Mouse (Mus musculus) bone marrow, adult 2 months (tissue): ENCODE measurements around the gene Cmtm5. TPM values are rescaled to one million over a fixed set of nuclear protein-coding genes. Genes with fewer than 3 reads are reported as not detected.
"Not testable (repeated sequence)": the region's sequence is repeated elsewhere in the genome, so short reads cannot be mapped to it uniquely, and the experiment has no call there.

Experiments used
- H3K27ac ChIP-seq: fragments of 200-500 bp; 2 replicates; pipeline ENCODE4 v1.5.1; 2012; ENCODE audit warnings: low read depth, mild to moderate bottlenecking, control low read depth, inconsistent platforms, low read length; ENCODE audit not compliant: control insufficient read depth, poor library complexity, insufficient read depth
- H3K4me1 ChIP-seq: fragments of 200-500 bp; 2 replicates; pipeline ENCODE4 v1.6.1; 2011; ENCODE audit warnings: low read length; ENCODE audit not compliant: control insufficient read depth, insufficient read depth
- H3K4me3 ChIP-seq: fragments of 200-500 bp; replicated peaks from 2 replicates; pipeline ENCODE3; 2011; ENCODE audit warnings: mild to moderate bottlenecking, low read depth, low read length, control low read depth; ENCODE audit not compliant: control insufficient read depth
- CTCF ChIP-seq: fragments of 200-500 bp; IDR thresholded peaks from 2 replicates; pipeline ENCODE4 v1.5.1; 2011; ENCODE audit warnings: low read length, control low read depth; ENCODE audit not compliant: control insufficient read depth, insufficient read depth
- POLR2A ChIP-seq: fragments of 200-500 bp; IDR thresholded peaks from 2 replicates; pipeline ENCODE4 v1.6.1; 2011; ENCODE audit warnings: low read depth, mild to moderate bottlenecking, control low read depth, low read length, borderline replicate concordance; ENCODE audit not compliant: control insufficient read depth
- WGBS: fragments of 180-500 bp; shearing (Covaris S2); methylation state at CpG from one replicate; pipeline ENCODE4 v1.1.7; 2018; 5-methylcytosine and 5-hydroxymethylcytosine counted together
- polyA plus RNA-seq: library from polyadenylated mRNA; stranded (reverse); fragments of >200 nt; gene quantifications from 2 replicates; pipeline ENCODE4 v1.2.4, GENCODE M21; 2011; ENCODE audit warnings: low replicate concordance; ENCODE audit not compliant: missing spikeins, insufficient read depth, insufficient read length

The Cmtm5 gene
- polyA plus RNA-seq, 1 experiment = not detected

GRCm38 (mm10) chr14:54974068-54974791 is 38.2 kb downstream of the Cmtm5 start:
- no peak for TF ChIP-seq CTCF
- no peak for TF ChIP-seq POLR2A
- WGBS = 73% methylated on average over 6 of the region's 6 CpGs
- H3K4me1 ChIP-seq = no peaks in the 10 kb centered on the region
- no peak overlapping the region for H3K27ac ChIP-seq
- no peak overlapping the region for H3K4me3 ChIP-seq

DNA sequence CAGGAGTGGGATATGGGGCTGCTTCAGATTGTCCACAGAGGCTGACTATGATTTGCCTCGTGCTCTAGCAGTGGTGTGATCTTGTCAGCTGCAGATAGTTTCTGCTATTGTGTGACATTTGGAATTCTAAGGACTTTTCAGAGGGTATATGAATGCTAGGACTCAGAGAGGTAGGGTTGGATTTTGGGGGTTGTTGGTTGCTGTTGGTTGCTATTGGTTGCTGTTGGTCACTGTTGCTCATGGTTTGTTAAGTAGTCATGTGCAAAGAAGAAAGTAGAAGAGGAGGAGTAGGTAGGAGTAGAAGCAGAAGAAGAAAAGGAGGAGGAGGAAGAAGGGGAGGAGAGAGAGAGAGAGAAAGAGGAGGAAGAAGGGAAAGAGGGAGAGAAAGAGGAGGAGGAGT is 40.6 kb downstream of the Cmtm5 start, which contains the start of gene Gm17428:
TSS of gene Gm17428 (plus strand) at position 301 of the 400 bp plus-strand sequence.
- 51% methylated on average over 1 of the region's 1 CpGs for WGBS
- Histone ChIP-seq H3K4me3 (no peak within 1 kb of the TSS), H3K27ac (no peak within 1 kb of the TSS), H3K4me1 (no peaks in the 10 kb centered on the region)
- TF ChIP-seq CTCF = no peak
- no peak for TF ChIP-seq POLR2A

DNA sequence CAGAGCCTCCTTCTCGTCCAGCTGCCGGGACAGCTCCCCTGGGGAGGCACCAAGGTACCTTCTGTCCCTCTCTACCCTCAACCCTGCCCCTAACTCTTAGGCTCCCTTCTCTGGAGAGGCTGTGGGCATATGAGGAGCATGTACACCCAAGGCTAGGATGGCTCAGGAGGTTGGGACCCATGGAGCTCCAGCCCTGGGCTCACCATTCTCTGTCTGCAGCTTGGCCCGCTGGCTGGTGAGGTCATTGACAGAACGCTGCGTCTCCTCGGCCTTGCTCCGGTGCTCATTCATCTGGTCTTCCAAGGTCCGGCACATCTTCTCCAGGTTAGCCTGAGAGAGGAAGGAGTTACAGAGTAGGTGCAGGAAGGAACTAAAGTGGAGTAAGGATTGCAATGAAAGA is 42.6 kb downstream of the Cmtm5 start:
- H3K4me3 ChIP-seq = no peak overlapping the region
- no peak overlapping the region for H3K27ac ChIP-seq
- no peaks in the 10 kb centered on the region for H3K4me1 ChIP-seq
- 90% methylated on average over 8 of the region's 8 CpGs for WGBS
- TF ChIP-seq POLR2A (no peak), CTCF (no peak)

DNA sequence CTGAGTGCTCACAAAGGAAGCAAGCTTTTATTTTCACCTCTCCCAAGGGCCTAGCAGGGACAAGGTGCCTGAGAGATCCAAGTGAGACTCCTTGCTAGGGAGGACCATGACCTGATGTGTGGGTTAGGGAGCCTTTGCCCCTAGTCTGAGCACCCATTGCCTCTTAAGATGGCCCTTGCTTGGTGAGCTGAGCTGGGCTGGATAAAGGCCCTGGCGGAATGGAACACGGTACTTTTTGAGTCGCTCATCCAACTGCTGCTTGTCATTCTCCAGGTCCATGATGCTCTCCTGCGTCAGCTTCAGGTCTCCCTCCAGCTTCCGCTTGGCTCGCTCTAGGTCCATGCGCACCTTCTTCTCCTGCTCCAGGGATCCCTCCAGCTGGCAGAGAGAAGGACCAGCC is 45.9 kb downstream of the Cmtm5 start:
- Histone ChIP-seq H3K4me1 (no peaks in the 10 kb centered on the region), H3K27ac (no peak overlapping the region), H3K4me3 (no peak overlapping the region)
- TF ChIP-seq CTCF = no peak
- TF ChIP-seq POLR2A = no peak
- WGBS = 84% methylated on average over 7 of the region's 7 CpGs

- not testable (repeated sequence) for H3K4me3 ChIP-seq, H3K4me1 ChIP-seq, H3K27ac ChIP-seq
- 82% methylated on average over 9 of the region's 9 CpGs for WGBS
Measured at GRCm38 (mm10) chr14:54988350-54988874, 52.4 kb downstream of the Cmtm5 start.

Other genes with a start within 250 kb of the Cmtm5 start
- gene Acin1, start 249.3 kb upstream of the Cmtm5 start, polyA plus RNA-seq = 284 and 378 TPM in 2 replicates
- gene Gm29776, start 237.4 kb upstream of the Cmtm5 start, polyA plus RNA-seq = not detected in 2 replicates
- 41.3 and 90.9 TPM in 2 replicates for gene Cebpe, start 224.1 kb upstream of the Cmtm5 start, polyA plus RNA-seq
- 2.6 and 4.5 TPM in 2 replicates for gene Slc7a8, start 154.3 kb upstream of the Cmtm5 start, polyA plus RNA-seq
- not detected in 2 replicates for gene Rnf212b, start 122.1 kb upstream of the Cmtm5 start, polyA plus RNA-seq
- gene Homez, start 65.3 kb upstream of the Cmtm5 start, polyA plus RNA-seq = 2.8 and 5.2 TPM in 2 replicates
- 2.0 and 4.9 TPM in 2 replicates for gene Ppp1r3e, start 58.7 kb upstream of the Cmtm5 start, polyA plus RNA-seq
- gene Bcl2l2, start 52.9 kb upstream of the Cmtm5 start, polyA plus RNA-seq = 6.7 and 18.1 TPM in 2 replicates
- gene Gm20521, start 52.8 kb upstream of the Cmtm5 start, polyA plus RNA-seq = not detected in 2 replicates
- gene Pabpn1, start 43.8 kb upstream of the Cmtm5 start, polyA plus RNA-seq = 124 and 140 TPM in 2 replicates
- gene Slc22a17, start 23.1 kb upstream of the Cmtm5 start, polyA plus RNA-seq = 4.2 and 4.5 TPM in 2 replicates
- gene Efs, start 10.1 kb upstream of the Cmtm5 start, polyA plus RNA-seq = 0.68 and 1.7 TPM in 2 replicates
- not detected in 2 replicates for gene Il25, start 3.6 kb upstream of the Cmtm5 start, polyA plus RNA-seq
- 3.3 TPM in 1 of 2 replicates, not detected in the other for gene Myh6, start 30.7 kb downstream of the Cmtm5 start, polyA plus RNA-seq
- not detected in 2 replicates for gene Gm17428, start 40.7 kb downstream of the Cmtm5 start, polyA plus RNA-seq
- gene Myh7, start 58.4 kb downstream of the Cmtm5 start, polyA plus RNA-seq = 0.59 TPM in 1 of 2 replicates, not detected in the other
- 30.5 and 49.9 TPM in 2 replicates for gene Ngdn, start 79.2 kb downstream of the Cmtm5 start, polyA plus RNA-seq
- 4.0 and 5.3 TPM in 2 replicates for gene Zfhx2, start 156.1 kb downstream of the Cmtm5 start, polyA plus RNA-seq
- 2.6 and 6.5 TPM in 2 replicates for gene Thtpa, start 158.5 kb downstream of the Cmtm5 start, polyA plus RNA-seq
- 64.8 and 112 TPM in 2 replicates for gene Ap1g2, start 170.3 kb downstream of the Cmtm5 start, polyA plus RNA-seq
- not detected in 2 replicates for gene Jph4, start 180.7 kb downstream of the Cmtm5 start, polyA plus RNA-seq